12 mouse cellular contexts compared by ENCODE assay signal in genomic region chr14:98171861-98172260, GRCm38 (mm10). TPM values are rescaled to one million over a fixed set of nuclear protein-coding genes. Genes with fewer than 3 reads are reported as not detected.
A peak's percentile ranks its signal among the peaks of the same experiment; 100 is the strongest.
DNase-seq lines count a peak whose midpoint lies in the region; ATAC-seq and TF ChIP-seq lines count a peak whose summit lies in the region.
"Had no signal": no experiment of that assay in that cellular context is flagged by ENCODE, and none has a peak within 500 bp of the region (broad histone marks: within the 10 kb centered on the region; RNA-seq: fewer than 3 reads in every experiment).

No protein-coding gene starts in this region.

- 7% methylated on average over 5 of the region's 5 CpGs for WGBS in heart, embryonic 13.5 days
- 3% methylated on average over 5 of the region's 5 CpGs for WGBS in forebrain, embryonic 14.5 days
- 12% methylated on average over 5 of the region's 5 CpGs for WGBS in limb, embryonic 14.5 days

- H3K4me2 ChIP-seq in heart, embryonic 13.5 days: peak overlapping the region; percentile 60
- H3K4me2 ChIP-seq in forebrain, embryonic 14.5 days (ENCODE audit: low read length): peak overlapping the region; percentile 33
- 0 out of 2 replicates have a peak overlapping the region, but pooled peaks have one; percentile 7 for H3K4me2 ChIP-seq in limb, embryonic 14.5 days (replicated peaks; ENCODE audit: low read depth, low read length, severe bottlenecking)

- peaks cover 6% of the 10 kb centered on the region; the same call in 1 of the 2 replicates for H3K4me1 ChIP-seq in heart, embryonic 13.5 days
- H3K4me1 ChIP-seq in forebrain, embryonic 14.5 days (ENCODE audit: control insufficient read depth, insufficient read depth, low read length): peaks cover 5% of the 10 kb centered on the region
- H3K4me1 ChIP-seq in limb, embryonic 14.5 days (ENCODE audit: control insufficient read depth, insufficient read depth, low read length): 0 out of 2 replicates have a peak, but pooled peaks cover 5% of the 10 kb centered on the region

- no peak for ATAC-seq in heart, embryonic 13.5 days (ENCODE audit: extremely low read depth, insufficient number of reproducible peaks, low FRiP score, low TSS enrichment)
- no peak for ATAC-seq in forebrain, embryonic 14.5 days
- no peak for ATAC-seq in limb, embryonic 14.5 days (ENCODE audit: low FRiP score, low read depth)

- no peaks in the 10 kb centered on the region for H3K9me3 ChIP-seq in heart, embryonic 13.5 days
- H3K9me3 ChIP-seq in forebrain, embryonic 14.5 days (replicated peaks; ENCODE audit: control insufficient read depth, low read length): no peaks in the 10 kb centered on the region
- no peaks in the 10 kb centered on the region for H3K9me3 ChIP-seq in limb, embryonic 14.5 days (ENCODE audit: control insufficient read depth, low read length)

- no peaks in the 10 kb centered on the region for H3K27me3 ChIP-seq in heart, embryonic 13.5 days (replicated peaks)
- H3K27me3 ChIP-seq in forebrain, embryonic 14.5 days (replicated peaks; ENCODE audit: control insufficient read depth, insufficient read depth, low read length): no peaks in the 10 kb centered on the region
- no peaks in the 10 kb centered on the region for H3K27me3 ChIP-seq in limb, embryonic 14.5 days (ENCODE audit: control insufficient read depth, insufficient read depth, low read length)

- H3K4me3 ChIP-seq in heart, embryonic 13.5 days: peak overlapping the region; percentile 25
- H3K4me3 ChIP-seq in forebrain, embryonic 14.5 days (ENCODE audit: low read depth, low read length): 0 out of 2 replicates have a peak overlapping the region, but pooled peaks have one; percentile 1
- no peak overlapping the region for H3K4me3 ChIP-seq in limb, embryonic 14.5 days (replicated peaks; ENCODE audit: low read length)
- H3K4me3 ChIP-seq: myocyte had no signal

- H3K36me3 ChIP-seq in heart, embryonic 13.5 days: no peaks in the 10 kb centered on the region
- H3K36me3 ChIP-seq in forebrain, embryonic 14.5 days (ENCODE audit: control insufficient read depth, insufficient read depth, low read length): no peaks in the 10 kb centered on the region
- H3K36me3 ChIP-seq in limb, embryonic 14.5 days (ENCODE audit: control insufficient read depth, insufficient read depth, low read length): no peaks in the 10 kb centered on the region

- no peak overlapping the region for H3K9ac ChIP-seq in heart, embryonic 13.5 days
- H3K9ac ChIP-seq in forebrain, embryonic 14.5 days (ENCODE audit: low read length): no peak overlapping the region
- H3K9ac ChIP-seq in limb, embryonic 14.5 days (ENCODE audit: low read depth, low read length, severe bottlenecking): no peak overlapping the region

- no peak for TF ChIP-seq CTCF in brain, embryonic 14.5 days (IDR thresholded peaks at IDR 0.05; ENCODE audit: borderline replicate concordance, extremely low read depth, insufficient read depth, insufficient read length)

- no peak for DNase-seq in heart, postnatal 4 days
- DNase-seq in brain, embryonic 14.5 days (ENCODE audit: low read depth): peak; percentile 62
- no peak for DNase-seq in forebrain, embryonic 14.5 days (ENCODE audit: low spot score)
- DNase-seq in limb, embryonic 14.5 days (ENCODE audit: low spot score): no peak
- DNase-seq in lung, postnatal 4 days: no peak
- no peak for DNase-seq in gastrocnemius, postnatal 25 days
- DNase-seq in spleen, postnatal 36 days (ENCODE audit: low spot score in 2 of 2): no peak
- DNase-seq: adrenal gland, postnatal 10 days; cerebellum, adult 18-20 months; lung, postnatal 14 days had no signal

- H3K27ac ChIP-seq in heart, embryonic 13.5 days (replicated peaks): no peak overlapping the region
- H3K27ac ChIP-seq in forebrain, embryonic 14.5 days (ENCODE audit: low read depth, low read length): 0 out of 2 replicates have a peak overlapping the region, but pooled peaks have one; percentile 0
- H3K27ac ChIP-seq in limb, embryonic 14.5 days (replicated peaks; ENCODE audit: low read depth, low read length): no peak overlapping the region

- TF ChIP-seq POLR2A in brain, embryonic 14.5 days (IDR thresholded peaks at IDR 0.05; ENCODE audit: borderline replicate concordance, extremely low read depth, insufficient read depth, insufficient read length, poor library complexity, severe bottlenecking): no peak
- TF ChIP-seq POLR2A in limb, embryonic 14.5 days (IDR thresholded peaks at IDR 0.05; ENCODE audit: borderline replicate concordance, extremely low read depth, insufficient read depth, insufficient read length): no peak

RNA-seq across cellular contexts. Expression of gene Dach1, which starts 2.3 kb away (rescaled TPM):
- polyA plus RNA-seq in heart, embryonic 13.5 days (2015; fragmentation: Nextera tagmentation; extraction: Ambion mirVana): 1.8 TPM in 2 replicates
- total RNA-seq in heart, postnatal 4 days (2021): 10 to 100 TPM; 16.8 to 17.3 TPM
- 13.1 and 23.1 TPM in 2 replicates for polyA plus RNA-seq in brain, embryonic 14.5 days (2012; rRNA removed)
- 10.8 and 11.0 TPM in 2 replicates for polyA plus RNA-seq in forebrain, embryonic 14.5 days (2014; fragmentation: Nextera tagmentation; extraction: Ambion mirVana)
- 8.0 and 11.1 TPM in 2 replicates for polyA plus RNA-seq in limb, embryonic 14.5 days (2012; rRNA removed)
- polyA plus RNA-seq in limb, embryonic 14.5 days (2014; fragmentation: Nextera tagmentation; extraction: Ambion mirVana): 7.4 and 10.8 TPM in 2 replicates
- total RNA-seq in gastrocnemius, postnatal 25 days (2021): 1 to 10 TPM; 1.8 to 2.4 TPM
- polyA plus RNA-seq: myocyte had no signal

Comparison
In these comparisons a context has a peak if more than half of its experiments do, and no peak if none do; other contexts are left out.
1. H3K4me2 ChIP-seq: peak in every context shown above with its lines; median percentile 60 in heart, embryonic 13.5 days; 33 in forebrain, embryonic 14.5 days; 7 in limb, embryonic 14.5 days.